Mouse (Mus musculus) thymus, adult 2 months (tissue): Measurements from ENCODE around the gene Rptor. TPM values are rescaled to one million over a fixed set of nuclear protein-coding genes. Genes with fewer than 3 reads are reported as not detected.

Source experiments
- DNase-seq: peaks from one replicate; pipeline ENCODE4 v3.0.0; 2021
- H3K27ac ChIP-seq: fragments of 200-500 bp; 2 replicates; pipeline ENCODE4 v1.5.1; 2012; ENCODE audit warnings: low read length, control low read depth; ENCODE audit not compliant: control insufficient read depth, insufficient read depth
- H3K27me3 ChIP-seq: fragments of 200-500 bp; 2 replicates; pipeline ENCODE4 v1.6.1; 2012; ENCODE audit warnings: mild to moderate bottlenecking, low read length, moderate library complexity, mixed read lengths; ENCODE audit not compliant: control insufficient read depth, insufficient read depth
- H3K36me3 ChIP-seq: fragments of 200-500 bp; 2 replicates; pipeline ENCODE4 v1.6.1; 2012; ENCODE audit warnings: mild to moderate bottlenecking, low read length, moderate library complexity; ENCODE audit not compliant: control insufficient read depth, insufficient read depth
- H3K4me1 ChIP-seq: fragments of 200-500 bp; replicated peaks from 2 replicates; pipeline ENCODE4 v1.6.1; 2012; ENCODE audit warnings: low read length; ENCODE audit not compliant: control insufficient read depth, insufficient read depth
- H3K4me3 ChIP-seq: fragments of 200-500 bp; 2 replicates; pipeline ENCODE4 v1.5.1; 2012; ENCODE audit warnings: mild to moderate bottlenecking, low read length, control low read depth, moderate library complexity; ENCODE audit not compliant: control insufficient read depth, insufficient read depth
- CTCF ChIP-seq: fragments of 200-500 bp; IDR thresholded peaks from 2 replicates; pipeline ENCODE4 v1.5.1; 2012; ENCODE audit warnings: mild to moderate bottlenecking, control low read depth, low read length, moderate library complexity, borderline replicate concordance; ENCODE audit not compliant: control insufficient read depth, poor library complexity, insufficient read depth; ENCODE audit errors: extremely low read depth
- POLR2A ChIP-seq: fragments of 200-500 bp; IDR thresholded peaks from 2 replicates; pipeline ENCODE4 v1.6.1; 2012; ENCODE audit warnings: mild to moderate bottlenecking, low read length, control low read depth, moderate library complexity; ENCODE audit not compliant: control insufficient read depth, poor library complexity, insufficient read depth; ENCODE audit errors: extremely low read depth
- WGBS: fragments of 180-500 bp; shearing (Covaris S2); methylation state at CpG from one replicate; pipeline ENCODE4 v1.1.7; 2018; 5-methylcytosine and 5-hydroxymethylcytosine counted together
- polyA plus RNA-seq: library from polyadenylated mRNA; depleted of rRNA; stranded (reverse); fragments of >200 nt; gene quantifications from 2 replicates; pipeline ENCODE4 v1.2.3, GENCODE M21; 2012

Rptor gene
- polyA plus RNA-seq, 1 experiment = 58.7 TPM

DNA sequence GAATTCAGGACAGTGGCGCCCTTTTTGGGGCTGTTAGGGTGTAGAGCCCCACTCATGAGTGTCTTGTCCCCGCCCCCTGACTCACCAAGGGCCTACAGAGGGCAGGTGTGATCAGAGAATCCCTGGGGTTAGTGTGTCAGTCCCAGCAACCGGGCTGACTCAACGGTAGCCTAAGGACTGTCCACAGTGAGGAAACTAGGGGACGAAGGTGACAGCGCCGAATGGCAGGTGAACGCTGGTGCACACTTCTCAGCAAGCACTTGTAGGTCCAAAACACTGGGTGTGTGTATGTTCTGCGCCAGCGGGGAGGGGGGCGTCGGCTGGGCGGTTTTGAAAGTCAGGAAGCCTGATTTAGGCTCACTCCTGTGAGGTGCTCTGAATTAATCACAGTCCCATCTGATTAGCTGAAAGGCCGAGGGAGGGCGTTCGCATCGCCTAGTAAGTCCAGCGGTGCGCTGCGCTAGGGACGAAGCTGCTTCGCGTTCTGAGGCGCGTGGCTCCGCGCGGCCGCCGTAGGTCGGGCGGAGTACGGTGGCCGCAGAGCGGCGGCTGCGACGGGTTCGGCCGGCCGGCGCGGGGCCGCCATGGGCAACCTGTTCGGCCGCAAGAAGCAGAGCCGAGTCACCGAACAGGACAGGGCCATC lies 310.7 kb downstream of the Rptor start, which contains the start of gene Chmp6:
Gene Chmp6, plus strand, starts transcription at position 151 of the 644 bp plus-strand sequence.
- peaks cover 12% of the 10 kb centered on the region for H3K36me3 ChIP-seq
- H3K4me1 ChIP-seq = peaks cover 34% of the 10 kb centered on the region
- no peak within 1 kb of the TSS; the same call in 1 of the 2 replicates for H3K27ac ChIP-seq
- no peaks in the 10 kb centered on the region for H3K27me3 ChIP-seq
- peak; percentile 85 for DNase-seq
- WGBS = 1% methylated on average over 48 of the region's 48 CpGs
- H3K4me3 ChIP-seq = peak within 1 kb of the TSS; percentile 95
- 0 out of 2 replicates have a peak, but pooled peaks have one; percentile 19 for TF ChIP-seq POLR2A
- no peak for TF ChIP-seq CTCF

DNA sequence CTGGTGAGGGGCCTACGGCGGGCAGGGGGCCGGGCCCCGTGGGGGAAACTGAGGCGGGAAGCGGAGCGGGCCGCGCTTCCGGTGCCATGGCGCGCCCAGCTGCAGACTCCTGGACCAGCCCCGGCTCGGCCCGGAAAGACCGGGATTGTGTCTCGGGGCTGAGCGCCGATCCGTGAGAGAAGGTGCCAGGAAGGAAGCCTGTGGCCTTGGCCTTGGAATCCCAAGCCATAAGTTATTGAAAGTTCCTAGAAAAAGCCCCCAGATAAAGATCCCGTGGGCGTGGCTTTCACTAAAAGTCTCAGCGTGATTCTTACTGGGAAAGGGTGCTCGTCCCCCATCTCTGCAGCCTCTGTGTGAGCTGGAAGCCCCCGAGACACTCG lies 311.2 kb downstream of the Rptor start:
- no peak for DNase-seq
- H3K36me3 ChIP-seq = peaks cover 13% of the 10 kb centered on the region
- TF ChIP-seq POLR2A (no peak), CTCF (no peak)
- H3K27ac ChIP-seq = no peak overlapping the region; the same call in 1 of the 2 replicates
- peak overlapping the region; percentile 95 for H3K4me3 ChIP-seq
- under 1% methylated on average over 26 of the region's 26 CpGs for WGBS
- H3K27me3 ChIP-seq = no peaks in the 10 kb centered on the region
- H3K4me1 ChIP-seq = peaks cover 31% of the 10 kb centered on the region

DNA sequence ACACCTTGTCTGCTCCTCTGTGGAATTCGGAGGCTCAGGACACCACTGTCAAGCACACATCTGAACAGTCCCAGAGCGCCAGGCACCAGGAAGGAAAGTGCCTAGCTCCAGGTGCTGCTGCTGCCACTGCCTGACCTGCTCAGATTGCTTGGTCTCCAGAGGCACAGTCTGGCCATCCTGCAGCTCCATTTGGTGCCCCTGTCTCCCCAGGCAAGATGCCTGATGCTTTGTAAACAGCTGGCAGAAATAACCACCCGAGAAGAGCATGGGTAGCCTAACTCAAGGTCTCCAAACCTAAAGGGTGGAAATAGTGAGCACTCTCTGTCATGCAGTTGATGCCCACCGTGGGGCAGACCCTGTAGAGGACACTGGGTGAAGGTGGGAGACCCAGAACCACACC lies 311.7 kb downstream of the Rptor start:
- TF ChIP-seq CTCF (no peak), POLR2A (no peak)
- Histone ChIP-seq H3K27me3 (no peaks in the 10 kb centered on the region), H3K4me3 (peak overlapping the region; percentile 95), H3K4me1 (peaks cover 26% of the 10 kb centered on the region), H3K27ac (no peak overlapping the region), H3K36me3 (peaks cover 13% of the 10 kb centered on the region)
- 6% methylated on average over 4 of the region's 4 CpGs for WGBS
- no peak for DNase-seq

DNA sequence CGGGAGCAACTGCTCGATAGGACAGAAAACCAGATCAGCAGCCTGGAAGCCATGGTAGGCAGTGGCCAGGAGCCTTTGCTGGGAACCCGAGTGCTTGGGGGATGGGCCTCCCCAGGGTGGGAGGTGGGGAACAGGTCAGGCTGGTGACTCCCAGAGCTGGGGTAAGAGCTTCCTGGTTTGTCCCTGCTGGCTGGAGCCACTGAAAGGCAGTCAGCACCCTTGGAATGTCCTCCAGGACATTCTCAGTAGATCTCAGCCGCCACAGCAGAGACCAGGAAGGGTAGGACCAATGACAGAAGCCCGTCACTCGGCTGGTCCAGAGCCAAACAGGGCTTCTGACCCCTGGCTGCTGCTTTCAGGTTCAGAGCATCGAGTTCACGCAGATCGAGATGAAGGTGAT lies 313.0 kb downstream of the Rptor start:
- H3K4me1 ChIP-seq = peaks cover 26% of the 10 kb centered on the region
- no peak overlapping the region for H3K27ac ChIP-seq
- peaks cover 13% of the 10 kb centered on the region for H3K36me3 ChIP-seq
- no peaks in the 10 kb centered on the region for H3K27me3 ChIP-seq
- WGBS = 86% methylated on average over 9 of the region's 9 CpGs
- DNase-seq = no peak
- no peak for TF ChIP-seq POLR2A
- no peak for TF ChIP-seq CTCF
- H3K4me3 ChIP-seq = no peak overlapping the region

DNA sequence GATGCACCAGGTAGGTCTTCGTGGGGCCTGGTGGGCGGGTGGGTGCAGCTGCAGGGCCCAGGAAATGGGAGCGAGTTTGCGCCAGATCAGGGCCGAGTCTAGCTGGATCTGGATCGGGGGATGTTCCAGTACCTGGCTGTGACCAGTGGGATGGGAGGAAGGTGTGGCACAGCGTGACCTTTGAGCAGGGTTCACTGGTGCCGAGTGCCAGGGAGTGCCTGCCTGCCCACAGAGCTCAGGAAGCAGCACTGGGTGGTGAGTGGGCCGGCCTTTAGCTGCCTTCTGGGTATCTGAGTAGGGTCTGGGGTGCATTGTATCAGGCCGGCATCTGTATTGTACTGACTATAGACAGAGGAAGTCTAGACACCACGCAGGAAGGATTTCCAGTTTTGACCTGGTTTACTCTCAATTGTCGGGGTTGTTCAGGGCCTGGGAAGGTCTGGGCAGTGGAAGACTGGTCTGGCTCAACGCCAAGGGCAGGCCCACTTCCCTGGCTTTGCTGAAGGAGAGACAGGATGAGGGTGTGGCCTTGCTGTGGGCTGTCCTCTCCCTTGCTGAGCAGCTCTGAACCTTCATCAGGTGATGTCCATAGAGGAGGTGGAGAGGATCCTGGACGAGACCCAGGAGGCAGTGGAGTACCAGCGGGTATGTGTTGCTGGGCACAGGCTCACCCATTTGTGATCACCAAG lies 313.5 kb downstream of the Rptor start:
- Histone ChIP-seq H3K4me1 (peaks cover 26% of the 10 kb centered on the region), H3K4me3 (no peak overlapping the region), H3K36me3 (peaks cover 13% of the 10 kb centered on the region), H3K27ac (no peak overlapping the region), H3K27me3 (no peaks in the 10 kb centered on the region)
- no peak for TF ChIP-seq CTCF
- no peak for TF ChIP-seq POLR2A
- WGBS = 77% methylated on average over 15 of the region's 15 CpGs
- no peak for DNase-seq

DNA sequence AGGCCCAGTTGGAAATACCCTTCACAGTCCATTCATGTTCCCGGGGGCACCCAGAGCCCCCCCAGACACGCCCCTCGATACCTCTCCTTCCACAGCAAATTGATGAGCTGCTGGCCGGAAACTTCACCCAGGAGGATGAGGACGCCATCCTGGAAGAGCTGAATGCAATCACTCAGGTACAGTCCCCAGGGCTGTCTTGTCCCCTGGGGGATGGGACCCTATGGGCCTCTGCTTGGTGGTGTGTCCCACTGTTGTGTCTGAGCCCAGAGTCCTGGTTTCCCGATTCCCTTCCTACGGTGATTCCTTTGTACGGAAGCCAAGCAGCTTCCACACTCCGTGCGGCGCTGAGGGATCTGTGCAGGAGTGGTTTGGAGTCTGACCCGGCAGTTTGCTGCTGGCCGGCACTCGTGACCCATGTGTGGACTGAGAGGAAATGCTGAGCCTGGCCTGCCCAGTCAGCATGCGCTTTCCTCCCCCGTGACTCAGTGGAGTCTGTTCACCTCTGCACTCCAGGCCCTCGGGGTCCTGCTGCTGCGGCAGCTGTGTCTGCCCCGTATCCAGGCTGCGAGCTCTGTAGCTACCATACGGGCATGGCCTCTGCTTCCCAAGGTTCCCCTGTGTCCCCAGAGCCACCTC lies 314.2 kb downstream of the Rptor start:
- TF ChIP-seq CTCF = no peak
- no peak for TF ChIP-seq POLR2A
- Histone ChIP-seq H3K27me3 (no peaks in the 10 kb centered on the region), H3K27ac (no peak overlapping the region), H3K4me1 (peaks cover 26% of the 10 kb centered on the region), H3K4me3 (no peak overlapping the region), H3K36me3 (peaks cover 13% of the 10 kb centered on the region)
- WGBS = 97% methylated on average over 21 of the region's 21 CpGs
- no peak for DNase-seq

DNA sequence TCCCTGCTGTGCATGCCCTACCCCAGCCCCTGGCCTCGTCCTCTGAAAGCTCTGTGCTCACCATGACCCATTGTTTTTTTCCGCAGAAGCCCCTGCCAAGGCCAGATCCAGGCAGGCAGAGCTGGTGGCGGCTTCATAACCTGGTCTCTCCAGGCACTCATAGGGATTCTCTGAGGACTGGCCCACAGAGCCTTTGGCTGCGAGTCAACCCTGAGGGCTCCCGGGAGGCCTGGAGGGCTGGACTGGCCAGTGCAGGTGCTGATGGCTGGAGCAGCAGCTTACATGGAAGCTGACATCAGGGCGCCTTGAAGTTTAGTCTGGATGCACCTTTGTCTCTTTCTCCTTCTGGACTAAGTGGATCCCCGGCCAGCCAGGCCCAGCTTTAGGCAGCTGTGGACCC lies 315.8 kb downstream of the Rptor start:
- H3K36me3 ChIP-seq = peaks cover 13% of the 10 kb centered on the region
- H3K4me1 ChIP-seq = peaks cover 19% of the 10 kb centered on the region
- DNase-seq = no peak
- TF ChIP-seq POLR2A = no peak
- TF ChIP-seq CTCF = no peak
- H3K4me3 ChIP-seq = no peak overlapping the region
- H3K27me3 ChIP-seq = no peaks in the 10 kb centered on the region
- 96% methylated on average over 7 of the region's 7 CpGs for WGBS
- no peak overlapping the region for H3K27ac ChIP-seq
